Mouse (Mus musculus) MEL (cell line): Measurements from ENCODE around the gene N4bp1. TPM values are rescaled to one million over a fixed set of nuclear protein-coding genes. Genes with fewer than 3 reads are reported as not detected.

Experiments used
- DNase-seq: peaks from one replicate; pipeline ENCODE4 v3.0.0; 2011; ENCODE audit warnings: low read depth, low spot score
- H3K27ac ChIP-seq: 2 replicates; pipeline ENCODE4 v1.5.1; 2012; ENCODE audit warnings: low read depth, mild to moderate bottlenecking, control low read depth, low read length, moderate library complexity; ENCODE audit not compliant: control insufficient read depth
- H3K27me3 ChIP-seq, 2 experiments: fragments of 150-350 bp in 1 of 2; sonication (generic) in 1 of 2; 2 replicates each; pipeline ENCODE4 v1.6.1; 2012; ENCODE audit warnings: low read length in 2 of 2, mild to moderate bottlenecking in 2 of 2, improper control_type of control experiment in 1 of 2, moderate library complexity in 1 of 2; ENCODE audit not compliant: insufficient read depth in 2 of 2, control insufficient read depth in 1 of 2
- H3K36me3 ChIP-seq, 2 experiments: 2 replicates each; pipeline ENCODE4 v1.6.1; 2012 to 2014; ENCODE audit warnings: low read length in 2 of 2, improper control_type of control experiment in 1 of 2, inconsistent platforms in 1 of 2, mild to moderate bottlenecking in 1 of 2; ENCODE audit not compliant: insufficient read depth in 2 of 2, control insufficient read depth in 1 of 2
- H3K4me1 ChIP-seq, 2 experiments: fragments of 150-350 bp in 1 of 2; sonication (generic) in 1 of 2; 2 replicates each; pipeline ENCODE4 v1.6.1; 2012; ENCODE audit warnings: low read length in 2 of 2, improper control_type of control experiment in 1 of 2, mild to moderate bottlenecking in 1 of 2; ENCODE audit not compliant: insufficient read depth in 2 of 2, control insufficient read depth in 1 of 2
- H3K4me3 ChIP-seq, 2 experiments: fragments of 150-350 bp in 1 of 2; sonication (generic) in 1 of 2; 2 replicates each; pipeline ENCODE4 v1.5.1; 2012; ENCODE audit warnings: low read depth in 2 of 2, low read length in 2 of 2, mild to moderate bottlenecking in 2 of 2, moderate library complexity in 2 of 2, control low read depth in 1 of 2, improper control_type of control experiment in 1 of 2; ENCODE audit not compliant: control insufficient read depth in 1 of 2, insufficient read depth in 1 of 2
- H3K79me2 ChIP-seq: 2 replicates; pipeline ENCODE4 v1.6.1; 2012; ENCODE audit warnings: mild to moderate bottlenecking, low read length, moderate library complexity; ENCODE audit not compliant: control insufficient read depth, poor library complexity, insufficient read depth
- H3K9ac ChIP-seq: 2 replicates; pipeline ENCODE4 v1.6.1; 2012; ENCODE audit warnings: low read depth, mild to moderate bottlenecking, control low read depth, low read length, moderate library complexity; ENCODE audit not compliant: control insufficient read depth, poor library complexity, severe bottlenecking
- H3K9me3 ChIP-seq: fragments of 150-350 bp; sonication (generic); replicated peaks from 2 replicates; pipeline ENCODE4 v1.6.1; 2012; ENCODE audit warnings: mild to moderate bottlenecking, low read length, improper control_type of control experiment, moderate library complexity; ENCODE audit not compliant: insufficient read depth
- BHLHE40 ChIP-seq: IDR thresholded peaks from 2 replicates; pipeline ENCODE4 v1.6.1; 2012; ENCODE audit warnings: low read depth, mild to moderate bottlenecking, inconsistent platforms, low read length, improper control_type of control experiment, borderline replicate concordance
- CHD1 ChIP-seq: IDR thresholded peaks from 2 replicates; pipeline ENCODE4 v1.6.1; 2012; ENCODE audit warnings: low read depth, mild to moderate bottlenecking, inconsistent platforms, low read length, improper control_type of control experiment
- CHD2 ChIP-seq: IDR thresholded peaks from 2 replicates; pipeline ENCODE4 v1.6.1; 2011; ENCODE audit warnings: low read length, improper control_type of control experiment
- CTCF ChIP-seq, 3 experiments: IDR thresholded peaks in 2 of 3; conservative IDR thresholded peaks in 1 of 3; 2 replicates each; pipeline ENCODE4 v1.5.1; 2011 to 2012; ENCODE audit warnings: low read length in 3 of 3, low read depth in 2 of 3, mild to moderate bottlenecking in 2 of 3, improper control_type of control experiment in 1 of 3, inconsistent platforms in 1 of 3, mixed read lengths in 1 of 3, moderate library complexity in 1 of 3; ENCODE audit not compliant: control insufficient read depth in 1 of 3, insufficient read depth in 1 of 3, poor library complexity in 1 of 3, severe bottlenecking in 1 of 3
- E2F4 ChIP-seq: IDR thresholded peaks from 2 replicates; pipeline ENCODE4 v1.6.1; 2011; ENCODE audit warnings: low read depth, low read length, improper control_type of control experiment, borderline replicate concordance
- ELF1 ChIP-seq: IDR thresholded peaks from 2 replicates; pipeline ENCODE4 v1.6.1; 2014; ENCODE audit warnings: low read depth, mild to moderate bottlenecking, inconsistent platforms, low read length, improper control_type of control experiment, moderate library complexity
- EP300 ChIP-seq, 2 experiments: IDR thresholded peaks; 2 replicates each; pipeline ENCODE4 v1.6.1; 2011; ENCODE audit warnings: improper control_type of control experiment in 2 of 2, low read length in 2 of 2, low read depth in 1 of 2, mild to moderate bottlenecking in 1 of 2
- GABPA ChIP-seq: IDR thresholded peaks from 2 replicates; pipeline ENCODE4 v1.6.1; 2012; ENCODE audit warnings: low read depth, mild to moderate bottlenecking, inconsistent platforms, low read length, improper control_type of control experiment, moderate library complexity
- GATA1 ChIP-seq: IDR thresholded peaks from 2 replicates; pipeline ENCODE4 v1.6.1; 2011; ENCODE audit warnings: low read depth, low read length, improper control_type of control experiment
- JUND ChIP-seq: IDR thresholded peaks from 2 replicates; pipeline ENCODE4 v1.6.1; 2011; ENCODE audit warnings: low read depth, mild to moderate bottlenecking, improper control_type of control experiment, low read length
- KAT2A ChIP-seq: conservative IDR thresholded peaks from 2 replicates; pipeline ENCODE4 v1.6.1; 2012; ENCODE audit warnings: low read depth, low read length, improper control_type of control experiment, inconsistent platforms
- MAX ChIP-seq: IDR thresholded peaks from 2 replicates; pipeline ENCODE4 v1.6.1; 2011; ENCODE audit warnings: low read length, improper control_type of control experiment
- MXI1 ChIP-seq: IDR thresholded peaks from 2 replicates; pipeline ENCODE4 v1.6.1; 2011; ENCODE audit warnings: mild to moderate bottlenecking, low read depth, low read length, improper control_type of control experiment
- MYB ChIP-seq: IDR thresholded peaks from 2 replicates; pipeline ENCODE4 v1.6.1; 2011; ENCODE audit warnings: mild to moderate bottlenecking, low read depth, low read length, improper control_type of control experiment
- NELFE ChIP-seq: IDR thresholded peaks from 2 replicates; pipeline ENCODE4 v1.6.1; 2011; ENCODE audit warnings: low read depth, low read length, improper control_type of control experiment
- NRF1 ChIP-seq: IDR thresholded peaks from 2 replicates; pipeline ENCODE4 v1.6.1; 2014; ENCODE audit warnings: low read depth, mild to moderate bottlenecking, inconsistent platforms, low read length, improper control_type of control experiment, moderate library complexity; ENCODE audit not compliant: poor library complexity, insufficient read depth, severe bottlenecking
- POLR2A ChIP-seq, 2 experiments: IDR thresholded peaks; 2 replicates each; pipeline ENCODE4 v1.6.1; 2011 to 2012; ENCODE audit warnings: low read length in 2 of 2, mild to moderate bottlenecking in 2 of 2, control low read depth in 1 of 2, improper control_type of control experiment in 1 of 2, low read depth in 1 of 2, moderate library complexity in 1 of 2; ENCODE audit not compliant: control insufficient read depth in 1 of 2, insufficient read depth in 1 of 2, poor library complexity in 1 of 2
- POLR2AphosphoS5 ChIP-seq: IDR thresholded peaks from 2 replicates; pipeline ENCODE4 v1.6.1; 2012; ENCODE audit warnings: low read depth, borderline replicate concordance, mild to moderate bottlenecking, inconsistent platforms, low read length, moderate library complexity, mixed read lengths
- RAD21 ChIP-seq: IDR thresholded peaks from 2 replicates; pipeline ENCODE4 v1.6.1; 2011; ENCODE audit warnings: mild to moderate bottlenecking, low read depth, low read length, improper control_type of control experiment
- SIN3A ChIP-seq: IDR thresholded peaks from 2 replicates; pipeline ENCODE4 v1.6.1; 2012; ENCODE audit warnings: low read length, improper control_type of control experiment, inconsistent platforms
- TBP ChIP-seq: IDR thresholded peaks from 2 replicates; pipeline ENCODE4 v1.8.0; 2011; ENCODE audit warnings: low read depth, low read length, improper control_type of control experiment
- TCF12 ChIP-seq: IDR thresholded peaks from 2 replicates; pipeline ENCODE4 v1.6.1; 2014; ENCODE audit warnings: low read depth, mild to moderate bottlenecking, inconsistent platforms, low read length, improper control_type of control experiment, moderate library complexity
- UBTF ChIP-seq: IDR thresholded peaks from 2 replicates; pipeline ENCODE4 v1.6.1; 2012; ENCODE audit warnings: low read depth, mild to moderate bottlenecking, inconsistent platforms, low read length, improper control_type of control experiment, moderate library complexity, borderline replicate concordance; ENCODE audit not compliant: insufficient read depth
- USF2 ChIP-seq, 2 experiments: IDR thresholded peaks; 2 replicates each; pipeline ENCODE4 v1.6.1; 2011 to 2012; ENCODE audit warnings: improper control_type of control experiment in 2 of 2, low read length in 2 of 2, borderline replicate concordance in 1 of 2, inconsistent platforms in 1 of 2, low read depth in 1 of 2, mild to moderate bottlenecking in 1 of 2; ENCODE audit not compliant: insufficient read depth in 1 of 2
- ZMIZ1 ChIP-seq: IDR thresholded peaks from 2 replicates; pipeline ENCODE4 v1.6.1; 2012; ENCODE audit warnings: low read depth, mild to moderate bottlenecking, inconsistent platforms, low read length, improper control_type of control experiment, moderate library complexity
- ZNF384 ChIP-seq: IDR thresholded peaks from 2 replicates; pipeline ENCODE4 v1.6.1; 2012; ENCODE audit warnings: low read depth, mild to moderate bottlenecking, inconsistent platforms, low read length, improper control_type of control experiment
- polyA plus RNA-seq, 2 experiments: library from polyadenylated mRNA; stranded (reverse) in 1 of 2; unstranded in 1 of 2; fragments of >175 nt in 1 of 2; fragments of >200 nt in 1 of 2; gene quantifications; 2 replicates each; pipeline versions ENCODE4 v1.2.1 to v1.2.4; 2012; ENCODE audit warnings: low replicate concordance in 2 of 2, low read depth in 1 of 2; ENCODE audit not compliant: insufficient read length in 2 of 2, insufficient read depth in 1 of 2, missing spikeins in 1 of 2
- total RNA-seq: library from RNA; depleted of rRNA; stranded (reverse); fragments of 300-350 nt; gene quantifications from 2 replicates; pipeline ENCODE4 v1.2.3, GENCODE M21; 2012

N4bp1 gene
- total and polyA plus RNA-seq, 3 experiments, result 13.4 to 24.0 TPM; not detected in 1

DNA sequence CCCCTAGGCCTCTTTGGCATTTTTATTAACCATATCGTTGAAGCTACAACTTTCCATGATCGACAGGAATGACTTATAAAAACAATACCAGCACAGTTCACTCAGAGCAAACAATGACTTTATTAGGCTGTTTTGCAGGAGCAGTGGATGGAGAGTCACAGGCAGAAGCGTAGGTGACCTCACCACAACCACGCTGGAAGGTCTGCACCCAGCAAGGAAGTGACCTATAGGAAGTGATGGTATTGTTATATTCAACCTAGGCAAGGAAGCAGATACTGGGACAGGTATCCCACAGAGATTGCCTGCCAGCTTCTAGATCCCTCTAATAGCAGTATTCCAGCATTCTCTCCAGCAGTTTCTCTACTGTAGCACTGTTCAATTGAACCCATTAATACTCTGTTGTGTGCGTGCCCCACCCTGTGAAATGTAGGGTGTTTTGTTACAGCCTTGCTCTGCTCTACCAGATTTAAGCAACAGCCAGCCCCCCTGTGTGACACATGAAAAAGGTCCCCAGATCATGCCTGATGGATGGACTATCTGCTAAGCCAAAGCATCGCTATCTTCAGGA is 9.2 kb upstream of the N4bp1 start:
- Histone ChIP-seq H3K4me3 (no peak overlapping the region), H3K9ac (no peak overlapping the region), H3K9me3 (no peaks in the 10 kb centered on the region), H3K27ac (no peak overlapping the region), H3K36me3 (peaks cover 0 to 3% of the 10 kb centered on the region in 2 experiments; a peak in 2 of 4 replicates), H3K27me3 (no peaks in the 10 kb centered on the region), H3K79me2 (no peaks in the 10 kb centered on the region), H3K4me1 (peaks cover 0 to 8% of the 10 kb centered on the region in 2 experiments; a peak in 2 of 4 replicates)
- DNase-seq, result no peak
- no peak for TF ChIP-seq CHD2
- no peak for TF ChIP-seq CTCF (IDR thresholded peaks at IDR 0.05 in 2 of 3, conservative IDR thresholded peaks at IDR 0.05 in 1 of 3; ENCODE audit: control insufficient read depth in 1 of 3, insufficient read depth in 1 of 3, low read depth in 2 of 3, low read length in 3 of 3, poor library complexity in 1 of 3, severe bottlenecking in 1 of 3)
- no peak for TF ChIP-seq RAD21
- TF ChIP-seq GATA1, result no peak
- no peak for TF ChIP-seq SIN3A
- TF ChIP-seq TCF12, result no peak
- TF ChIP-seq MXI1, result no peak
- TF ChIP-seq BHLHE40, result no peak
- no peak for TF ChIP-seq UBTF
- no peak for TF ChIP-seq GABPA

- no peak overlapping the region for H3K9ac ChIP-seq
- no peak overlapping the region for H3K27ac ChIP-seq
- DNase-seq, result no peak
- peaks cover 0 to 9% of the 10 kb centered on the region in 2 experiments; a peak in 2 of 4 replicates for H3K36me3 ChIP-seq
- no peak for TF ChIP-seq POLR2A (IDR thresholded peaks at IDR 0.05; ENCODE audit: control insufficient read depth in 1 of 2, insufficient read depth in 1 of 2, low read depth in 1 of 2, low read length in 2 of 2, poor library complexity in 1 of 2)
- TF ChIP-seq CTCF (IDR thresholded peaks at IDR 0.05 in 2 of 3, conservative IDR thresholded peaks at IDR 0.05 in 1 of 3; ENCODE audit: control insufficient read depth in 1 of 3, insufficient read depth in 1 of 3, low read depth in 2 of 3, low read length in 3 of 3, poor library complexity in 1 of 3, severe bottlenecking in 1 of 3), result no peak
- no peak for TF ChIP-seq MYB
- no peak for TF ChIP-seq KAT2A
- TF ChIP-seq EP300 (IDR thresholded peaks at IDR 0.05; ENCODE audit: low read depth in 1 of 2, low read length in 2 of 2), result no peak
- no peak for TF ChIP-seq RAD21
- TF ChIP-seq BHLHE40, result no peak
- TF ChIP-seq NRF1, result no peak
- TF ChIP-seq ZNF384, result no peak
- TF ChIP-seq CHD1, result no peak
- TF ChIP-seq ELF1, result no peak
- no peak for TF ChIP-seq USF2 (IDR thresholded peaks at IDR 0.05; ENCODE audit: borderline replicate concordance in 1 of 2, insufficient read depth in 1 of 2, low read depth in 1 of 2, low read length in 2 of 2)
- no peak for TF ChIP-seq TCF12
- TF ChIP-seq POLR2AphosphoS5, result no peak
- no peak for TF ChIP-seq TBP
- TF ChIP-seq MAX, result no peak
- TF ChIP-seq NELFE, result no peak
- TF ChIP-seq JUND, result no peak
- TF ChIP-seq ZMIZ1, result no peak
- no peak for TF ChIP-seq E2F4
- TF ChIP-seq, all 39 proteins: peak for 0
- no peak overlapping the region for H3K4me3 ChIP-seq
- H3K4me1 ChIP-seq, result peaks cover 2 to 13% of the 10 kb centered on the region in 2 experiments; a peak in 3 of 4 replicates
- no peaks in the 10 kb centered on the region for H3K9me3 ChIP-seq
- H3K79me2 ChIP-seq, result no peaks in the 10 kb centered on the region
- no peaks in the 10 kb centered on the region for H3K27me3 ChIP-seq
These were observed 8.5 kb upstream of the N4bp1 start for GRCm38 (mm10) chr8:86893554-86893953.
